Mouse (Mus musculus): ENCODE results near the gene Ptpn13. TPM values are rescaled to one million over a fixed set of nuclear protein-coding genes. Genes with fewer than 3 reads are reported as not detected.

Ptpn13 gene
- total RNA-seq (2023), result not detected

GRCm38 (mm10) chr5:103424678-103425319 is at the start of gene Ptpn13:
Ptpn13 (plus strand) TSS chr5:103425192.

GRCm38 (mm10) chr5:103629111-103629764 is 204.2 kb downstream of the Ptpn13 start, which contains the start of gene Slc10a6:
Slc10a6 (minus strand) TSS chr5:103629403.

Other genes with a start within 250 kb of the Ptpn13 start
- gene Mapk10, start 213.9 kb upstream of the Ptpn13 start, total RNA-seq (2023), result not detected
- gene Slc10a6, start 204.2 kb downstream of the Ptpn13 start, total RNA-seq (2023), result not detected
- not detected for gene 1700016H13Rik, start 230.8 kb downstream of the Ptpn13 start, total RNA-seq (2023)